Mouse (Mus musculus) gastrocnemius, postnatal 36 days (tissue): Measurements from ENCODE around the gene Cd200. TPM values are rescaled to one million over a fixed set of nuclear protein-coding genes. Genes with fewer than 3 reads are reported as not detected.

Source experiments
- DNase-seq, 2 experiments: peaks; one replicate each; pipeline ENCODE4 v3.0.0; 2022
- intact Hi-C: fragments of 180-260 bp; cut with DNase I; formaldehyde crosslinking; loops from one replicate; pipeline ENCODE4 v1.15.1; 2025
- total RNA-seq, 2 experiments: library from RNA; stranded (reverse); gene quantifications; 2 replicates each; pipeline ENCODE4 v1.2.3; 2021

Gene Cd200
- total RNA-seq, 2 experiments from 2014 or later = 15.9 to 21.4 TPM

- no peak for DNase-seq
- intact Hi-C loops = no loop called here
Observed at GRCm38 (mm10) chr16:45346930-45347387, 61.9 kb downstream of the Cd200 start.

- no peak for DNase-seq
- intact Hi-C loops = no loop called here
Observed at GRCm38 (mm10) chr16:45346367-45346766, 62.5 kb downstream of the Cd200 start.

GRCm38 (mm10) chr16:45344879-45345278 lies 64.0 kb downstream of the Cd200 start:
- intact Hi-C loops = no loop called here
- no peak for DNase-seq

- DNase-seq = no peak
- intact Hi-C loops = no loop called here
Observed at GRCm38 (mm10) chr16:45336478-45336877, 72.4 kb downstream of the Cd200 start.

GRCm38 (mm10) chr16:45334891-45335290 lies 74.0 kb downstream of the Cd200 start:
- intact Hi-C loops = no loop called here
- no peak for DNase-seq

GRCm38 (mm10) chr16:45334376-45334765 lies 74.5 kb downstream of the Cd200 start:
- no peak for DNase-seq
- intact Hi-C loops = no loop called here

- no peak for DNase-seq
- intact Hi-C loops = no loop called here
Observed at GRCm38 (mm10) chr16:45333678-45334375, 75.0 kb downstream of the Cd200 start.

- DNase-seq = no peak
- intact Hi-C loops = no loop called here
Observed at GRCm38 (mm10) chr16:45332591-45332990, 76.3 kb downstream of the Cd200 start.

Other genes with a start within 250 kb of the Cd200 start
- gene Btla, start 184.7 kb downstream of the Cd200 start, total RNA-seq = under 1 TPM in 1 of 2 experiments, not detected in 1; 0.10 TPM
- gene Gm609, start 83.9 kb upstream of the Cd200 start, total RNA-seq = under 1 TPM in 1 of 2 experiments, not detected in 1; 0.10 TPM
- gene Gm17783, start 123.0 kb upstream of the Cd200 start, total RNA-seq = not detected
- gene Slc9c1, start 126.3 kb upstream of the Cd200 start, total RNA-seq = not detected
- under 1 TPM in 1 of 2 experiments, not detected in 1; 0.07 TPM for gene Gcsam, start 201.3 kb upstream of the Cd200 start, total RNA-seq
- gene BC016579, start 245.0 kb upstream of the Cd200 start, total RNA-seq = not detected